Mouse (Mus musculus) gastrocnemius, postnatal 36 days (tissue): ENCODE measurements around the gene Rab6a. TPM values are rescaled to one million over a fixed set of nuclear protein-coding genes. Genes with fewer than 3 reads are reported as not detected.

Experiments
- DNase-seq, 2 experiments: peaks; one replicate each; pipeline ENCODE4 v3.0.0; 2022
- intact Hi-C: fragments of 180-260 bp; cut with DNase I; formaldehyde crosslinking; loops from one replicate; pipeline ENCODE4 v1.15.1; 2025
- total RNA-seq, 2 experiments: library from RNA; stranded (reverse); gene quantifications; 2 replicates each; pipeline ENCODE4 v1.2.3; 2021

Rab6a gene
- total RNA-seq, 2 experiments from 2014 or later, result 53.8 to 59.7 TPM

DNA sequence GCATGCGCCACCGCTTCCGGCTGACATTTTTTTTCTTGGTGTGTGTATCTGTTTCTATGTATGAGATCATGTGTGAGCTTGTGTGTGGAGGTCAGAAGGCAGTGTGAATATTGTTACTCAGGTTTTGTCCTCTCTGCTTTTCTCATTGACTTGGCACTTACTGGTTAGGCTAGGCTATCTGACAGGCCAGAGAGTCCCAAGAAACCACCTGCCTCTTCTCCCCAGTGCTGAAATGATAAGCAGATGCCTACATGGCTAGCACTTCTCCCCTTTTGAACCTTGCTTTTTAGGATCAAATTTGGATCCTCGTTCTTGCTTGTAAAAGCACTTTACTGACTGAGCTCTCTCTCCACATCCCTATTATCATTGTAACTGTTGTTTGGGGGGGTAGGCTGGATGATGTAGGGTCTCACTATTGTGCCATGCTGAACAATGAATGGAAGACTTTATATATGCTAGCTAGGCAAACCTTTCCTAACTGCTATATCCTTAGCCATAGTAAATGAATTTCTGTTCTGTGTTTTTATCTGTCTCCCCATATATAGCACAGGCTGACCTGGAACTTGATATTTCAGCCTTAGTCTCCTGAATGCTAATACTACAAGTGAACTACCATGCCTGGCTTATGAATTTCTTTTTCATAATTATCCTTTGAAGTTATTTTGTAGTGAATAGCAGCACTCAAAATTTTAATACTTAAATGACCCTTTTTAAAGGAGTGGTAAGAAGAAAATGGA lies 9.1 kb downstream of the Rab6a start:
- no peak for DNase-seq
- intact Hi-C loops, result no loop called here

DNA sequence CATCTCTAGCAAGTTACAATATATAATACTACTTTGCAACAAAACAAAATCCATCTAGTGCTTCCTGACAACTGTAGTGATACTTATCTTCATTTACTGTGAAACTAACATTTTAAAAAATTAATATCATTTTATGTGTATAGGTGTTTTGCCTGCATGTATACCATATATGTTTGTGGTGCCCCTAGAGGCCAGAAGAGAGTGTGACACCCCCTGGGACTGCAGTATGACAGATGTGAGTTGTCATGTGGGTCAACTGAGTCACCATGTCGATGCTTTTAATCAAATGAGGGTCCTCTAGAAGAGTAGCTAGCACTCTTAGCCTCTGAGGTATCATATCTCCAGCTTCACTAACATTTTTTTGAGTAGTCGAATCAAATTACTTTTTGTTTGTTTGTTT lies 15.1 kb downstream of the Rab6a start:
- DNase-seq, result no peak
- intact Hi-C loops, result no loop called here

DNA sequence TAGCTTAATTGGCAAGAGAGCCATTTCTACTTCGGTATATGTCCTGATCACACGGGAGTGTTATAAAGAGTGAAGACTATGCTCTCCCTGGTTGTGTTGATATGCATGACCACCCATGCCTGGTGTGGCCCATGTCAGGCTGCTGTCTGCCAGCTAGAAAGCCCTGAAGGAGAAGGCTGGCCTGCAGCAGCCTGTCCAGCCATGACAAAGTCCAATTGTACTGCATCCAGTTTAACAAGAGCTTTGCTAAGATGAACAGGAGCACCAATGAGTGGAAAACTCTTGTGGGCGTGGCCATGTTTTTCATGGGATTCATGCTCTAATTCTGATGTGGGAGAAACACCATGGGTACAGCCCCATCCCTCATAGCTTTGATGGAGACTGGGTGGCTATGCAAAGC lies 17.3 kb downstream of the Rab6a start:
- DNase-seq, result no peak
- intact Hi-C loops, result no loop called here

DNA sequence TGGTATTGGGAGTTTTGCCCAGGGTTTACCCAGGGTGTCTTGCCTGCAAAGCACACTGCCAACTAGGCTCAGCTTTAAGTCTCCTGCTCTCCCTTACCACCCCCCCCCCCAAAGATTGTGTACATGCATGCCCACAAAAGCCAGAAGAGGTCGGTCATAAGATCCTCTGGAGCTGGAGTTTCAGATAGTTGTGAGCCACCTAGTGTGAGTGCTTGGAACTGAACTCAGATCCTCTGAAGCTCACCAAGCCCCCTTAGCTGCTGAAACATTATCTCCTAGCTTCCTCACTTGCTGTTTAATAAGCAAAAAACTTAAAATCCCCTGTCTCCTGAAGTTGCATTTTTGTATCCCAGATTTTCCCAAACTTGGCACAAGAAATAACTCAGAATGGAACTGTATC lies 30.4 kb downstream of the Rab6a start:
- intact Hi-C loops, result loop anchor here (2.0 kb wide), 1 partner anchor 117 kb away; no protein-coding TSS in a partner anchor
- no peak for DNase-seq

DNA sequence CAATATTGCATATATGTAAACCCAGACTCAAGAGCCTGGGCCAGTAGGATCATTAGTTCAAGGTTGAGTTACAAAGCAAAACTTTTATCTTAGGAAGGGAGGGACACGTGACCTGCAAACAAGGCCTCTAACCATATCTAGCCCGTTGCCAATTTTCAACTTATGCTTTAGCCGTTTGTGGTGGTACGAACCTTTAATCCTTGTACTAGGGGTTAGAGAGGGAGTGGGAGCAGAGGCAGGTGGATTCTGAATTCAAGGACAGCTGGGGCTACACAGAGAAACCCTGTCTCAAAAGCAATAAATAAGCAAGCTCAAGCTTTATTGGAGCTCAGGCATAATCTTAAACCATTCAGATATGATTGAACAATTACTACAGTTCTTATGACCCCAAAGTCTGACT lies 35.2 kb downstream of the Rab6a start:
- intact Hi-C loops, result no loop called here

DNA sequence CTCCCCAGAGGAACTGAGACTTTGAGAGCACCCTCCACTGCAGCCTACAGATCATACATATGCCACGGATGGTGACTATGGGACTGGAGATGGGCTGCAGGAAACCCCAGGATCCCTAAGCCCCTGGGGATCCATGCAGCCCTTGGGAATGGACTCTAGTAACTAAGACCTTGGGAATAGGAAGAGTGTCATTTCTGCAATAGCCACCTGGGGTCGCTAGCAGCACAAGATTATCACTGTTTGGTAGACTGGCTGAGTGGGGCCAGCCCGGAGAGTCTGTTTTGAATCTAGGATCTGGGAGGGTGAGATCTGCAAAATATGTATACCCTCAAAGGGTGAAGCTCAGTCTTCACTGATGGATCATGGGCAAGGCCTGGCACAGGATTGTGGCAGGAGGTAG lies 37.9 kb downstream of the Rab6a start:
- intact Hi-C loops, result loop anchor here (2.0 kb wide), 1 partner anchor 18 kb away; the partner anchor contains the start of gene Plekhb1

More for the DNA sequence above, 35.2 kb downstream of the Rab6a start:
- DNase-seq, result no peak

DNA sequence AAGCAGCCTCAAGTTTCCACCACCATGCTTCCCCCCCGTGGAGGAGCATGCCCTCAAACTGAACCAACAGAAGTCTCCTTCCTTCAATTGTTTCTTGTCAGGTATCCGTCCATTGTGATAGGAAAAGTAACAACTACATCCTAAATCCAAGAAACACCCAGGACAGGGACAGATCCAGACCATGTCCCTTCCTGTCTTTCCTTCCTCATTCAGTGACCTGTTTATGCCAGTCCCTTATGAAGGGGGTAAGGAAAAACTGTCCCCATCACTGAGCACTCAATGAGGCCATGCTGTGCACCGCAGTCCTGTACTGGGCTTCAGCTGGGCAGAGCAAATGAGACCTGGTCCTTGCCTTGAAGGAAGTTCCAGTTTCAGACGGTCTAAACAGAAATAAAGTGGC lies 41.9 kb downstream of the Rab6a start:
- DNase-seq, result no peak
- intact Hi-C loops, result no loop called here

More for the DNA sequence above, 37.9 kb downstream of the Rab6a start:
- DNase-seq, result peak in 1 of 2 experiments; percentile 49

DNA sequence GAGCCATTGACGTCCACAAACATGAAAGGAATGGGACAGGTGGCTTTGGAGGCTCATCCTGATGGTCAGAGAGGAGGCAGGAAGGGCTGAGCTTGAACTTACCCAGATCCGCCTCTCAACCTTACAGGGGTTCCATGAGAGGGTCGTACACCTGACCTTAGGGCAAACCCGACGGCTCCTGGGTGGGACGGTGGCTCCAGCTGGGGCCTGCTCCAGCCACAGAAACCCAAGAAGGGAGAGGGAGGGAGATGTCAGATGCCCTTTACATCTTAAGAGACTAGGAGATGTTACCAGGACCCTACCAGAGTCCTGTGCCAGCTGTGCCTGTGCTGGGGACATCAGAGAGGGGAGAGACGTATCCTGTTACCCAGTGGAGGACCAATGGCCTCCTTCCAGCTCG lies 42.6 kb downstream of the Rab6a start:
- intact Hi-C loops, result no loop called here
- no peak for DNase-seq

DNA sequence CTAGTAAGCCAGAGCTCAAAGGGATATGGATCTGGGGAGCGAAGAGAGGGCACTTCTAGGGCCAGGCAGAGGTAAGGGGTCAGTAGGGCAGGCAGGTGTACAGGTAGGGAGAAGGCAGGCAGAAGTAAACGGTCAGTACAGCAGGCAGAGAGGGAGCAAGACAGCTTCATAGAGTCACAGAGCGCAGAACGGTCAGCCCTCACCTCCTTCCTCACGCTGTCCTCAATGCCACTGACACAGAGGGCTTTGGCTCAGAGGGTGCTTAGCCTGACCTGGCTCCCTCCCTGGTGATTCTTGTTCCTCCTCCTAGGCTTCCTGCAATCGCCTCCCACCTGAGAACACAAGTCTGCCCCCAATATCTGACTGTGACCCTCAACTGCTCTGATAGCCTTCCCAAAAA lies 43.2 kb downstream of the Rab6a start:
- DNase-seq, result no peak
- intact Hi-C loops, result no loop called here

DNA sequence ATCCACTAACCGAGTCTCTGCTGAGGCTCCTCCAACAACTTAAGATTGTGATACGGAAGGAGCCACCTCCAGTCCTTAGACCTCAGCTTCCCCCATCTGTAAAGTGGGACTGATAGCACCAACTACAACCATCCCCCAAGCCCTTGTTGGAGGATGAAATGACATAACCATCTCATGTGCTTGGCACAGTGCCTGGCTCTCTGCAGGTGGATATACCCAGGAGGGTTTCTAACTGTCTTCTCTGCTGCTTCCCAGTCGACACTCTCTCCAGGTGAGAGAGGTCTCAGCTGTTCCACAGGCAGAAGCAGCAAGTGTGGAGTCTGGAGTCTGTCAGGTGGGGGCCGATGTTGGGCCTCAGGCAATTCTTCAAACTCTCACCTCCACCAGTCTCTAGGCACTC lies 43.8 kb downstream of the Rab6a start:
- no peak for DNase-seq
- intact Hi-C loops, result no loop called here

DNA sequence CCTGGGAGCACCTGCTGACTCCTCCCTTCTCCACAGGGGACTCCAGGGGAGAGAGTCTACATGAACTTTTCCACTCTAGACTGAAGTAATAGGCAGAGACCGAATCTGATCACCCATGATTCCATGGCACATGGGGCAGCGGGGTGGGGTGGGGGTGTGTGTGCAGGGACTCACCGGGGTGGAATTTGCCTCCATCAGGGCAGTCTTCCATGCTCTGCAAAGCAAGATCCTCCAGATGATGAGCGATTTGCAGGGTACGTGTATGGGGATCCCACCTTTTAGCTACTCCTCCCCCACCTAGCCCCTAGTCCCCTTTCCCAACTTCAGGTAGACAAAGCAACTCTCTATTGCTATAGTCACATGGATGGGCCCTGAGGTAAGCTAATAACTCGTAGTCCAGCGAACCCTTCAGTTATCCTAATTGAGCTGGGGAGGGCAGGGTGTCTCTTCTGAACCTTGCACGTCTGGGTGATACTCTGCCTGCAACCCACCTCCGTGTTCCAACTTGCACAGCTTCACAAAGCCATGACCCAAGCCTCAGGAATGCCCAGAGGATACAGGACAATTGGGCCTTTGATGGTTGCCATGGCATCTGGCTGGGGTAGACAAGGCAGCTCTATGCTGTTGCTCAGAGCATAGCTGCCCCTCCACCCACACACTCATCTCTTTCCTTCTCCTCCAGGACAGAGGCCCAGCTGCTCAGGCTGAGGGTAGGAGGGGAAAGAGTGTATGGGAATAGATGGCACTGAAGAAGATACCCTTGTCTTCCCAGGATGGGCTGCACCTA lies 46.5 kb downstream of the Rab6a start:
- intact Hi-C loops, result no loop called here
- no peak for DNase-seq

DNA sequence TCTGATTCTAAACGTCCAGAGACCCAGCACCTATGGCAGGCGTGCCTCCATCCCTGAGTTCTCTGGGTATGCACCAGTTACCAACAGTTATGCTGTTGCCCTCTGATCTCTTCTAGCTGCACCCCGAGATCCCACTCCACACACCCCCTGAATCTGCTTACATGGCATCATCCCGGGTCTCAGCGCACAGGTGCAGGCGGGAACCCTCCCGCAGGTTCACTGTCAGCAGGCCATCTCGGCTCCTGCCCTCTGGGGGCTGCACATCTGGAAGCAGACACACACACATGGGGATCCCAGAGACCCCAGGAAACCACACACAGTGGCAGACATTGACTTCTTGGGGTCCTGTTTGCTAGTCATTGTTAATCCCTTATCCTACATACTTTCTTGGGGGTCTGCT lies 47.2 kb downstream of the Rab6a start:
- intact Hi-C loops, result no loop called here
- DNase-seq, result no peak

DNA sequence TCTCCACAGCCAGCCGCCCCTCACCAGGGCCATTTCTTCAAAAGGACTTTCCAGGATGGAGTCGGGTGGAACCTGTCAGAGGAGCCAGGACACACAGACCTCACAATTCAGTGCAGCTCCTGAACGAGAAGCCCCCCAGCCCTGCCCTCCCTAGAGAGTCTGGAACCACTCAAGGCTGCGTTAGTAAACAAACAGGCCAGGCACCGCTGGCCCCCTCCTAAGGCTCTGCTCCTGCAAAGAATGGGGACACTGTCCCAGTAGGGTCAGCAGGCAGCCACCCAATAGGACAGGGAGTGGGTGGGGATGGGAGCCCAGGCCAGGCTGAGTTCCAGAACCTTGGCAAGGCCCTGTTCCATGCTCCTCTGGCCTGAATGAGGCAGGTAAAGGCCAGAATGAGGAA lies 49.5 kb downstream of the Rab6a start:
- intact Hi-C loops, result no loop called here
- DNase-seq, result no peak

DNA sequence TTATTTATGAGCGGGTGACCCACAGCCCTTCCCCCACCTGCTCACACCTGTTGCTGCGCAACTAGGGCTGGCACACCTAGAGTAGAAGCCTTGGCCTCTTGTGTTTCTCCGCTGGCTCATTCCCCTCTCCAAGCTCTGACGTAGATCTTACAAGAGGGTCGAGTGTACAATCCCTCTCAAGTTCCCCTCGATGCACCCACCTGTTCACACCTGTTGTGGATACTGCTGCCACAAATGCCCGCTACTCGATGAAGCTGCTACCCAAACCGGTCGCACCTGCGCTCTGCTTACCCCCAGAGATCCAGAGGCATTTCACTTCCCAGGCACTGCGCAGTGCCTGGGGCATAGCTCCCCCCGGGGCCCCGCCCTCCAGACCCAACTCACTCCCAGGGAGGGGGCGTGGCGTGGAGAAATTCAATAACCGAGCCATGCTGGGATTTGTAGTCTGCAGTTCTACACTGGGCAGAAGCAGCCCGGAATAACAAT lies 50.9 kb downstream of the Rab6a start:
- peak in 1 of 2 experiments; percentile 33 for DNase-seq

DNA sequence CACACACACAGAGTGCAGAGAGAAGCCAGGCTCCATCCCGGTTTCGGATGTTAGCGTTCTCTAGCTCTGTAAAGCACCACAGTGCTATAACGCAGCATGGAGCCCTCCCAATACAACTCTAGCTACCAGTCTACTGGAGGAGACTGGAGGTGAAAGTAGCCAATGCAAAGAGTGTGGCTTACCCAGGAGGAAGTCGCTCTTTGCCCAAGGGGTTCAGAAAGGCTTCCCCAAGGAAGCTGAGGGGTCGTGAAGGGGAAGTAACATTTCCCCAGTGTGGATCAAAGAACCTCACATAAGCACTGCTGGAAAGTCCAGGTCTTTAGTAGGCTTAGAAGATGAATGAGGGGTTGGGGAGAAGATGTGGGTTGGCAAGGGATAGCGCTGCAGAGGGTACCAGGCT lies 54.1 kb downstream of the Rab6a start:
- intact Hi-C loops, result no loop called here
- DNase-seq, result no peak

More for the DNA sequence above, 50.9 kb downstream of the Rab6a start:
- intact Hi-C loops, result no loop called here

DNA sequence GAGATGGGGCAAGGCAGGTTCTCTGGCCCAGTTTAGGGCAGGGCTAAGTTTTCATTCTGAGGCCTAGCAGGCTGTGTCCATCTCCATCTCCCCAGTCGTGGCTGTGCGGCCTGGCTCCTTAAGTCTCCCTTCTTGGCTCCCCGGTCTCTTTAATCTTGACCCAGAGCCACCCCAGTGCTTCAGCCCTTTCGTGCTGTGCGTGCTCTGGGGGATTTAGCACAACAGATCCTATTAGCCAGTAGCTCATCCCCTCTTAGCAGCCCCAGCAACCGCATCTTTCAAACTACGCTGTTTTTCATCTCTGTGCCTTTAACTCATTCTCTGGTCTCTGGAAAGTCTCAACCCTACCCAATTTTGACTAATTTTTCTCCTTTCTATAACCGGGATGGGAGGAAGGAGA lies 55.0 kb downstream of the Rab6a start, which contains the start of gene Plekhb1:
Gene Plekhb1, minus strand, starts transcription at position 184 of the 400 bp plus-strand sequence.
- intact Hi-C loops, result loop anchor here (2.0 kb wide), 1 partner anchor 17 kb away; no protein-coding TSS in a partner anchor
- DNase-seq, result no peak

DNA sequence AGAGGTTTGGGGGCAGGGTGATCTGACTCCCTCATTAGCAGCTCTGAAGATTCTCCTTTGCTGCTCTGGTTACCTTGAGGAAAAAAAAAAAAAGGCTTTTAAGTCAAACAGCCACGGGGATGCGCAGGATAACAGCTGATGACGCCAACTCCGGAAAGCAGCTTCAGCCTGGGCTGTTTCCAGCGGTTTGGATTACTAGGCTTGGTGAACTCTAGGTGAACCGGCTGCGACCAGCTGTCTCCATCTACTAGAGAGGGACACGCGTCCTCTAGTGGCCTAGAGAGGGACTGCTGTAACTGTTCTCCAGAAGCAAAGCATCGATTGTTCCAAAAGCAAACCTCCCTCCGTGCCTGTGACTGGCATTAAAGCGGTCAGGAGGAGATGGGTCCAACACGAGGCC lies 56.0 kb downstream of the Rab6a start:
- peak; percentile 83 to 88 for DNase-seq
- intact Hi-C loops, result loop anchor here (2.0 kb wide), 1 partner anchor 18 kb away; no protein-coding TSS in a partner anchor

DNA sequence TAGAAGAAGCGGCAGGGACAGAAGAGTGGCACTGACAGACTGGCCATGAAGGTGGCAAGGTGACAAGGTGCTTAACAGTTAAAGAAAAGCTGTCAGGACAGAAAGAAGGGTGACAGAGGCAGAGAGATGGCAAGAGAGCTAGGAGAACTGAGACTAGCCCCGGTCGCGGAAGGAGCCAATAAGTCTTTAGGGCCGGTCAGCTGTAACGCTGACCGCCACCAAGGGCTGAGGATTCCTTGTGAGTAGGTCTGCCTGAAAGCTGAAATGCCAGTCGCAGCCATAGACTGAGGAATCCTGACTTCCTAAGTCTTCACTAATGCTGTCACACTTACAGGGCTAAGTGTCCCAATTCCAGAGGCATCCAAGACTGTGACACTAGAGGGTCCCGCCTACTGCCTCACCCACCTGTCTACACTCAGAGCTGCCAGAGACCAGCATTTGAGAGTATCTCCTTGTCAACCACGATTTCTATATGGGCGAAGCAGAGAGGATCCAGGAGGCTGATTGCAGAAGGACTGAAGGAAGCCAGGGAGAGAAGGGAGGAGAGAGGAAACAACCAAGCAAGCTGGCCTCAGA lies 56.6 kb downstream of the Rab6a start:
- intact Hi-C loops, result loop anchor here (2.0 kb wide), 1 partner anchor 19 kb away; no protein-coding TSS in a partner anchor
- no peak for DNase-seq

DNA sequence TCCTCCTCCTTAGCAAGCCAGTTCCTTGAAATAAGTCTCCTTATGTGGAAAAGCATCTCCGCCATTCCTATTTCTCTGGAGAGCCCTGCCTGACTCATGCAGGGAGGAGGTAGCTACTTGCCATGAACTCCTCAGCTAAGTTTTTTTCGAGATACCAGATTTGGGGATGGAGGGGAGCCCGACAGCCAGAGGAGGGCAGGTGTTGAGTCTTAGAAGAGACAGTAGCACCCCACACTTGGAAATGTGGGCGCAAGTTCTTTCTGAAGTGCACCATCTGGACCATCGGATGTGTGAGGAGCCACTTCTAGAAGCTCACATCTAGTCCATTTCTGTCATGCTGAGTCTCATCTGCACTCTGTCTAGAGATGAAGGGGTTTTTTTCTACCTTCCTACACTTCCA lies 63.4 kb downstream of the Rab6a start:
- intact Hi-C loops, result no loop called here
- DNase-seq, result no peak

DNA sequence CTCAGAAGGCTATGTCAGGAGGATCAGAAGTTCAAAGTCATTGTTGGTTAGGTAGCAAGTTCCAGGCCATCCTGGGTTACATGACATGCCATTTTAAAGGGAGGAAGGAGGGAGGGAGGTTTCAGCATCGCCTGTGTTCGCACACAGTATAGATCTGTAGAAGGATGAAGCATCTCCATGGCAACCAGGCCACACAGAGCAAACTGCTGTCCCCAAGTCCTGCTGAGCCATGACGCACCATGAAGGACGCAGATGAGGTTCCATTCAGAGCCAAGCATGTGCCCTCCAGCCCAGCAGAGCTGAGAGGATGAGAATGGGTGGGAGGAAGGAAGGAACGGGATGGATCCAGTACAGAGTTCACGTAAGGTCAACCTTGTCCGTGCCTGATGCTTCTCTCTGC lies 66.2 kb downstream of the Rab6a start:
- intact Hi-C loops, result no loop called here

DNA sequence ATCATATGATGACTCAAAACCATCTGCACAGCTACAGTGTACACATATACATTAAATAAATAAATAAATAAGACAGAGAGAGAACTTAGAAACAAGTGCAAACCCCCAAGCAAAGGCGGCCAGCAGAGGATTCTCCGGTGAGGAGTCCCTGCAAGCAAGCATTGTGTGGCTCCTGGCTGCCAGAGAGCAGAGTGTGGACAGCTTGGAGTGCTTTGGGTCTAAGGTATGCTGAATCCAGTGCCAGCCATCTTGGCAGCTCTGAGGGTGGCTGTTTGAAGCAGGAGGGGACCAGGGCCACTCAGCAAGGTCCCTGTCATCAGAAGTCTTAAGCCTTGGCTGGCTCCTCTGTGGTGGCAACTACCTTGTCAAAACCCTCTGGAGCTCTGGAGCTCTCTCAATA lies 67.7 kb downstream of the Rab6a start:
- intact Hi-C loops, result no loop called here
- DNase-seq, result no peak

More for the DNA sequence above, 66.2 kb downstream of the Rab6a start:
- no peak for DNase-seq
